Mouse (Mus musculus) myocyte (in vitro differentiated cells): ENCODE measurements around the gene Ankle1. TPM values are rescaled to one million over a fixed set of nuclear protein-coding genes. Genes with fewer than 3 reads are reported as not detected.

ENCODE experiments used
- H3K27me3 ChIP-seq: one replicate; pipeline ENCODE4 v1.6.1; 2011; ENCODE audit not compliant: control insufficient read depth, insufficient read depth, insufficient read length
- H3K36me3 ChIP-seq: one replicate; pipeline ENCODE4 v1.6.1; 2011; ENCODE audit not compliant: control insufficient read depth, insufficient read depth
- H3K4me2 ChIP-seq: one replicate; pipeline ENCODE4 v1.6.1; 2011; ENCODE audit warnings: low read depth, control low read depth
- H3K4me3 ChIP-seq: one replicate; pipeline ENCODE4 v1.5.1; 2011; ENCODE audit warnings: mild to moderate bottlenecking, control low read depth, moderate library complexity
- H3K79me2 ChIP-seq: one replicate; pipeline ENCODE4 v1.6.1; 2011; ENCODE audit not compliant: control insufficient read depth, insufficient read depth
- H3ac ChIP-seq: one replicate; pipeline ENCODE4 v1.6.1; 2011; ENCODE audit not compliant: control insufficient read depth, insufficient read length
- CEBPB ChIP-seq: IDR thresholded peaks from 2 replicates; pipeline ENCODE4 v1.6.1; 2011; ENCODE audit warnings: mild to moderate bottlenecking, moderate library complexity; ENCODE audit not compliant: poor library complexity, insufficient read depth, severe bottlenecking
- E2F4 ChIP-seq: IDR thresholded peaks from one replicate; pipeline ENCODE4 v1.6.1; 2011; ENCODE audit warnings: mild to moderate bottlenecking, control low read depth, moderate library complexity; ENCODE audit not compliant: insufficient read depth
- MAX ChIP-seq: IDR thresholded peaks from one replicate; pipeline ENCODE4 v1.6.1; 2011; ENCODE audit warnings: low read depth, mild to moderate bottlenecking, control low read depth
- MYOD1 ChIP-seq, 3 experiments: IDR thresholded peaks; one replicate each; pipeline ENCODE4 v1.6.1; 2011; ENCODE audit warnings: control low read depth in 2 of 3, low read depth in 2 of 3, mild to moderate bottlenecking in 2 of 3, moderate library complexity in 1 of 3; ENCODE audit not compliant: insufficient read length in 2 of 3, control insufficient read depth in 1 of 3
- MYOG ChIP-seq, 3 experiments: IDR thresholded peaks; one replicate each; pipeline ENCODE4 v1.6.1; 2011; ENCODE audit warnings: control low read depth in 2 of 3, low read depth in 2 of 3, mild to moderate bottlenecking in 2 of 3; ENCODE audit not compliant: insufficient read length in 2 of 3, control insufficient read depth in 1 of 3, insufficient read depth in 1 of 3
- POLR2A ChIP-seq: IDR thresholded peaks from one replicate; pipeline ENCODE4 v1.6.1; 2011; ENCODE audit warnings: low read depth, mild to moderate bottlenecking, control low read depth, moderate library complexity; ENCODE audit not compliant: insufficient read length
- POLR2AphosphoS2 ChIP-seq: IDR thresholded peaks from one replicate; pipeline ENCODE4 v1.6.1; 2011; ENCODE audit warnings: low read depth, control low read depth; ENCODE audit not compliant: insufficient read length
- REST ChIP-seq: IDR thresholded peaks from one replicate; pipeline ENCODE4 v1.6.1; 2011; ENCODE audit warnings: mild to moderate bottlenecking, control low read depth, moderate library complexity; ENCODE audit not compliant: insufficient read depth, insufficient read length
- SRF ChIP-seq: IDR thresholded peaks from one replicate; pipeline ENCODE4 v1.6.1; 2011; ENCODE audit warnings: low read depth; ENCODE audit not compliant: control insufficient read depth, insufficient read length
- TCF12 ChIP-seq: IDR thresholded peaks from one replicate; pipeline ENCODE4 v1.6.1; 2011; ENCODE audit warnings: mild to moderate bottlenecking, control low read depth; ENCODE audit not compliant: poor library complexity, insufficient read depth, severe bottlenecking
- TCF3 ChIP-seq: IDR thresholded peaks from one replicate; pipeline ENCODE4 v1.6.1; 2011; ENCODE audit warnings: low read depth, control low read depth; ENCODE audit not compliant: insufficient read length
- USF1 ChIP-seq: IDR thresholded peaks from one replicate; pipeline ENCODE4 v1.6.1; 2011; ENCODE audit warnings: low read depth, mild to moderate bottlenecking, control low read depth, moderate library complexity
- polyA plus RNA-seq: library from polyadenylated mRNA; unstranded; fragments of >200 nt; fragmentation: generic; extraction: Trizol; gene quantifications from one replicate; pipeline ENCODE4 v1.2.1, GENCODE M21; 2012; ENCODE audit warnings: missing spikeins

Gene Ankle1
- polyA plus RNA-seq, 1 experiment: 1.3 TPM

- TF ChIP-seq POLR2AphosphoS2 (peak; percentile 24), CEBPB (no peak)
- no peak overlapping the region for H3K4me2 ChIP-seq
- H3K36me3 ChIP-seq: peaks cover 13% of the 10 kb centered on the region
These were observed 31.1 kb upstream of the Ankle1 start for GRCm38 (mm10) chr8:71374616-71375206.

DNA sequence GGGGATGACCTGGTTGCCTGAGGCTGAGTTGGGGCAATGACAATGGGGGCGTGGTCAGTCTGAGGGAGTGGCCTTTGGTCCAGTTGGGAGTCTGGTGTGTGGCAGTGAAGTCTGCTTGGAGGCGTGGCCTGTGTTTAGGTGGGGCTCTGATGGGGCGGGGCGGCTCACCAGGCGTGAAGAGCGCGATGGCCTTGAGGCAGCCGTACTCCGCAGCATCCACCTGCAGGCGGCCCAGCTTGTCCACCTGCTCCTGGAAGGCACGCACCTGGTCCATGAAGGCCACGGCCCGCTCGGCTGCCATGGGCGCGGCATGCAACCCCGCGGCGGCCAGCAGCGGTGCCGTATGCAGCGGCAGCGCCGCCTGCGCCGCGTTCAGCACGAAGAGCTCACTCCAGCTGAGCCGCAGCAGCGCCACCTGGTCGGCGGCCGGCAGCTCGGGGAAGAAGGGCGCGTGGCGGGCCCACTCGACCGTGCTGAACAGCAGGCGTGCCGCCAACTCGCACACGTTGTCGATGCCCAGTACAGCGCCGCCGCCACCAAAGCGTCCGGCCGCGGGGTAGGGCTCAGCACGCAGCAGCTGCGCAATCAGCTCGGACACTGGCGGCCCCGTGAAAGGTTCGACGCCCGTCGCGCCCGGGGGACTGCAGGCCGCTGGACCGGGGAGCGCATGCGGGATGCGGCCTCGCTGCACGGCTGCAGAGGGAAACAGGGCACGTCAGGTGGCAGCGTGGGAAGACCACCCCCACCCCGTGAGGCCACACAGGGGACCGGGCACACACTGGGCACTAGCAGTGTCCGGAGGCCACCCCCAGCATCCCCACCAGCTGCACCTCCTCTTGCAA is 30.0 kb upstream of the Ankle1 start:
- peaks cover 15% of the 10 kb centered on the region for H3K79me2 ChIP-seq
- H3ac ChIP-seq: no peak overlapping the region
- H3K4me2 ChIP-seq: no peak overlapping the region
- TF ChIP-seq POLR2AphosphoS2 (peak; percentile 41), TCF12 (no peak)
- no peak overlapping the region for H3K4me3 ChIP-seq
- peaks cover 13% of the 10 kb centered on the region for H3K36me3 ChIP-seq
- no peaks in the 10 kb centered on the region for H3K27me3 ChIP-seq

More at GRCm38 (mm10) chr8:71374616-71375206, 31.1 kb upstream of the Ankle1 start:
- Histone ChIP-seq H3K27me3 (no peaks in the 10 kb centered on the region), H3K79me2 (peaks cover 4% of the 10 kb centered on the region), H3ac (no peak overlapping the region), H3K4me3 (no peak overlapping the region)

- Histone ChIP-seq H3K4me2 (no peak overlapping the region), H3K27me3 (no peaks in the 10 kb centered on the region), H3K79me2 (peaks cover 19% of the 10 kb centered on the region), H3K4me3 (no peak overlapping the region), H3ac (no peak overlapping the region), H3K36me3 (peaks cover 13% of the 10 kb centered on the region)
- TF ChIP-seq TCF12 (no peak), TCF3 (no peak), POLR2AphosphoS2 (no peak), MAX (no peak), MYOD1 (IDR thresholded peaks at IDR 0.05; ENCODE audit: control insufficient read depth in 1 of 3, insufficient read length in 2 of 3, low read depth in 2 of 3) (no peak), REST (no peak), CEBPB (no peak), POLR2A (no peak), MYOG (IDR thresholded peaks at IDR 0.05; ENCODE audit: control insufficient read depth in 1 of 3, insufficient read depth in 1 of 3, insufficient read length in 2 of 3, low read depth in 2 of 3) (no peak), E2F4 (no peak), USF1 (no peak), SRF (no peak)
These were observed 29.3 kb upstream of the Ankle1 start for GRCm38 (mm10) chr8:71376423-71377030.

DNA sequence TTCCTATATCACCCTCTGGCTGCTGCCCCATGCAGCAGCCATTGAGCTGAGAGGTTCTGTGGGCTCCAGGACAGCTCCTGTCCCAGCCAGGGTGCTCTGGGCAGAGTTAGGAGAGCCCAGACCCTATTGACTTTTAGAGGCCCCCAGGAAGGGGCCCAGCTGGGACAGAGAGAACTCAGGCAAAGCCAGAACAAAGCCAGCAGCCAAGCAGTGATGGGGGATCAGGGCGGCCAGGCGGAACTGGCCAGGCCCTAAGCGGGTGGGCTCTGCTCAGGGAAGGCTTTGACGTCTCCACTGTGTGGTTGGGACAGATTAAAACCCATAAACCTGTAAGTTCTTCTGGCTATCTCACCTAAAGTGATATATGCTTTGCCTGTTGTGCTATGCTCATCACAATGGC is 26.8 kb upstream of the Ankle1 start:
- Histone ChIP-seq H3K36me3 (peaks cover 6% of the 10 kb centered on the region), H3K79me2 (peaks cover 19% of the 10 kb centered on the region), H3ac (no peak overlapping the region), H3K4me3 (peak overlapping the region; percentile 69), H3K27me3 (no peaks in the 10 kb centered on the region), H3K4me2 (peak overlapping the region; percentile 81)
- TF ChIP-seq CEBPB (no peak), E2F4 (no peak), POLR2A (no peak), MYOD1 (IDR thresholded peaks at IDR 0.05; ENCODE audit: control insufficient read depth in 1 of 3, insufficient read length in 2 of 3, low read depth in 2 of 3) (no peak), TCF3 (no peak), MYOG (IDR thresholded peaks at IDR 0.05; ENCODE audit: control insufficient read depth in 1 of 3, insufficient read depth in 1 of 3, insufficient read length in 2 of 3, low read depth in 2 of 3) (no peak)

DNA sequence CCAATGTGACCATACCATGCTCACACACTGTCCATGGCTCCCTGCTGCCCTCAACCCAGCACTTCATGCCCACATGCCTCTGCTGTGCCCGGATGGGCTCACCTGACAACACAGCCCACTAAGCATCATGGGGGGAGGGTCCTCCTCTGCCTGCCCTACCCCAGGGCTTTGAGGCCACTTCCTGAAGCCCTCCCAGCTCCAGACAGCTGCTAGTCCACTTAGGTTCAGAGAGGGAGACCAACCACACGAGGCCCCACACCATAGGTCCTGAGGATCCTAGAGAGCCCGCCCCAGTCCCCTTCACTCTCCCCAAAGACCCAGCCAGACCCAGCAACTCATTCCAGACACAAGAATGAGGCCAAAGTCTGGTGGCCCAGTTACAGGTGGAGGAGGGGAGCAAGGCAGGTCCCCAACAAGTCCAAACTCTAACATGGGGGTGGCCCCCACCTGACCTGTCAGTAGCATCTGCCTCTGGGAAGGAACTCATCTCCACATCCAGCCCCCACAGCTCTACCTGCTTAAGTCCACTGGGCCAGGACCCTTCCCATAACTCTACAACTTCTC is 26.2 kb upstream of the Ankle1 start:
- Histone ChIP-seq H3K27me3 (no peaks in the 10 kb centered on the region), H3K79me2 (peaks cover 19% of the 10 kb centered on the region), H3K4me3 (peak overlapping the region; percentile 69), H3K4me2 (peak overlapping the region; percentile 81), H3K36me3 (peaks cover 6% of the 10 kb centered on the region), H3ac (peak overlapping the region; percentile 50)
- TF ChIP-seq USF1 (no peak), E2F4 (no peak), POLR2A (no peak), SRF (no peak), CEBPB (no peak), TCF12 (no peak), MAX (no peak), POLR2AphosphoS2 (no peak), MYOG (IDR thresholded peaks at IDR 0.05; ENCODE audit: control insufficient read depth in 1 of 3, insufficient read depth in 1 of 3, insufficient read length in 2 of 3, low read depth in 2 of 3) (no peak), TCF3 (no peak), MYOD1 (IDR thresholded peaks at IDR 0.05; ENCODE audit: control insufficient read depth in 1 of 3, insufficient read length in 2 of 3, low read depth in 2 of 3) (no peak), REST (no peak)
